Mouse (Mus musculus) hindbrain, embryonic 11.5 days (tissue): ENCODE measurements at regions not wholly inside any gene's neighbourhood (a gene's known extent, or its start where the extent isn't known, plus 50 kb on each side); places are given as distances from the start of the nearest gene placed in this dataset.

ENCODE experiments used
- ATAC-seq: fragments of 200-750 bp; cut with Nextera tagmentation; 2 replicates; pipeline ENCODE4 v1.8.0; 2017; ENCODE audit warnings: mild to moderate bottlenecking, moderate TSS enrichment, moderate library complexity; ENCODE audit not compliant: low FRiP score
- DNase-seq: peaks from one replicate; pipeline ENCODE4 v3.0.0-alpha.2; 2015; ENCODE audit warnings: low spot score
- H3K27ac ChIP-seq: fragments of 300-500 bp; sonication (generic); 2 replicates; pipeline ENCODE4 v1.5.1; 2014; ENCODE audit warnings: mild to moderate bottlenecking, low read depth, low read length
- H3K27me3 ChIP-seq: fragments of 300-500 bp; sonication (generic); 2 replicates; pipeline ENCODE4 v1.6.1; 2014; ENCODE audit warnings: mild to moderate bottlenecking, low read length, moderate library complexity, mixed read lengths; ENCODE audit not compliant: control insufficient read depth, insufficient read depth
- H3K36me3 ChIP-seq: fragments of 300-500 bp; sonication (generic); 2 replicates; pipeline ENCODE4 v1.6.1; 2014; ENCODE audit warnings: mild to moderate bottlenecking, low read length, moderate library complexity, mixed read lengths; ENCODE audit not compliant: control insufficient read depth, insufficient read depth
- H3K4me1 ChIP-seq: fragments of 300-500 bp; sonication (generic); replicated peaks from 2 replicates; pipeline ENCODE4 v1.6.1; 2014; ENCODE audit warnings: low read length, mixed read lengths; ENCODE audit not compliant: control insufficient read depth, insufficient read depth
- H3K4me2 ChIP-seq: fragments of 300-500 bp; sonication (generic); replicated peaks from 2 replicates; pipeline ENCODE4 v1.6.1; 2014; ENCODE audit warnings: mild to moderate bottlenecking, low read depth, low read length
- H3K4me3 ChIP-seq: fragments of 300-500 bp; sonication (generic); 2 replicates; pipeline ENCODE4 v1.5.1; 2014; ENCODE audit warnings: low read depth, low read length
- H3K9ac ChIP-seq: fragments of 300-500 bp; sonication (generic); 2 replicates; pipeline ENCODE4 v1.6.1; 2014; ENCODE audit warnings: low read depth, low read length
- H3K9me3 ChIP-seq: fragments of 300-500 bp; sonication (generic); 2 replicates; pipeline ENCODE4 v1.6.1; 2016; ENCODE audit warnings: low read length; ENCODE audit not compliant: control insufficient read depth
- WGBS: fragments of 180-500 bp; shearing (Covaris S2); extraction: QIAGEN DNeasy Blood & Tissue Kit; methylation state at CpG from one replicate; pipeline ENCODE4 v1.1.7; 2014; 5-methylcytosine and 5-hydroxymethylcytosine counted together

DNA sequence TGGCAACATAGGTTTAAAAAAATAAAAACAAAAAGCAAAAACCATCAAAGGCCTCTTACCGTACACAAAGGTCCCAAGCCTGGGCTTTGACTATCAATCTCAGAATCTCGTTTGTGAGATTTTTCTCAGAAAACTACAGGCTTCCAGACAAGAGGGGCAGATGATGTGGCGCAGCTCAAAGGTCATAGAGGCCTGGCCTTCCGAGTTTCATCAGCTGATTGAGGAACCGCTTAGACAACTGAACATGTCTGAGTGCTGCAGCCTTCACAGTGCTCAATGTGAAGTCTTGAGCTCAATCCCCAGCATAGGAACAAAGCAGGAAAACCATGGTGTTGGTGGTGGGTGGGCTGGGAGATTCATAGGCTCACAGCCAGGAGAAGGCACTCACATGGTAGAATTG lies 227.9 kb upstream of the Sulf2 start:
- Histone ChIP-seq H3K9ac (no peak overlapping the region), H3K4me2 (no peak overlapping the region), H3K27me3 (no peaks in the 10 kb centered on the region), H3K4me1 (peaks cover 19% of the 10 kb centered on the region), H3K27ac (no peak overlapping the region), H3K36me3 (no peaks in the 10 kb centered on the region), H3K9me3 (no peaks in the 10 kb centered on the region), H3K4me3 (no peak overlapping the region)
- WGBS: 84% methylated on average over 5 of the region's 5 CpGs
- no peak for ATAC-seq
- DNase-seq: no peak

DNA sequence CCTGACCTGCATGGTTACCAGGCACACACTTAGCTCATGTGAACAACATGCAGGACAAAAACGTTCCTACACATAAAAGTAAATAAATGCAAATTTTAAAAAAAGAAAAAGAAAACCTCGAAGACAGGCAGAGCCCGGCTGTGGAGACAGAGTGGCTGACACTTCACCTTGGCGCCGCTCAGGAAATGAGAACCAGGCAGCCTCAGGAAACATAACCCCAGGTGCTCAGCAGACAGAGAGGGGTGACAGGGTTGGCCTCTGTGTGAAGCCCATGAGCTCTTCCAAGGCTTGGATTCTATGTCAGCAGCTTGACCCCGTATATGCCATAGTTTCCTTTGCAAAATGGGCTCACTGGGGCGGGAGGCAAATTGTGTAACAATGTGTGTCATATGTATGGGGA lies 226.7 kb upstream of the Sulf2 start:
- Histone ChIP-seq H3K4me1 (peaks cover 13% of the 10 kb centered on the region), H3K4me3 (no peak overlapping the region), H3K9me3 (no peaks in the 10 kb centered on the region), H3K27ac (no peak overlapping the region), H3K9ac (no peak overlapping the region), H3K27me3 (no peaks in the 10 kb centered on the region), H3K36me3 (no peaks in the 10 kb centered on the region), H3K4me2 (no peak overlapping the region)
- ATAC-seq (no peak), DNase-seq (no peak)
- WGBS: 64% methylated on average over 7 of the region's 7 CpGs

DNA sequence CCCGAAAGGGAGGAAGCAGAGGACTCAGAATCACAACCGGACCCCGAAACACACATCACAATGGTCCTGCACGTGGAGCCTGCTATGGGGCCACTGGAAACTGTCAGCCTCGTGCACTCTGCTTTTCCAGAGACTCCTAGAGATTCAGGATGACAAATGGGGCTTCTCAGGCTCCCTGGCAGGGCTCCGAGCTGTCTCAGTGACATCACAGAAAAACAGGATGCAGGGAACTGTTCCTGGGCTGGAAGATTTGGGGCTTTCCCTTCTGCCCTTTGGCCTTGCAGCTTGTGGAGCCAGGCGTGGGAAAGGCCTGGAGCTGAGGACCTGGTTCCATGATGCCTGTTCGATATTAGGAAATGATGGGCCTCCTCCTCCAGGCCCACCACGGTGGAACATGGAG lies 225.4 kb upstream of the Sulf2 start:
- ATAC-seq (no peak), DNase-seq (no peak)
- Histone ChIP-seq H3K4me3 (no peak overlapping the region), H3K36me3 (no peaks in the 10 kb centered on the region), H3K4me2 (no peak overlapping the region), H3K9ac (no peak overlapping the region), H3K9me3 (no peaks in the 10 kb centered on the region), H3K27ac (no peak overlapping the region), H3K4me1 (peaks cover 9% of the 10 kb centered on the region), H3K27me3 (no peaks in the 10 kb centered on the region)
- 83% methylated on average over 9 of the region's 9 CpGs for WGBS

GRCm38 (mm10) chr2:166378325-166378724 lies 222.9 kb upstream of the Sulf2 start:
- H3K27ac ChIP-seq: no peak overlapping the region
- H3K4me2 ChIP-seq: no peak overlapping the region
- H3K4me1 ChIP-seq: no peaks in the 10 kb centered on the region; the same call in 1 of the 2 replicates
- no peak overlapping the region for H3K9ac ChIP-seq
- ATAC-seq (no peak), DNase-seq (no peak)
- H3K36me3 ChIP-seq: no peaks in the 10 kb centered on the region
- H3K27me3 ChIP-seq: no peaks in the 10 kb centered on the region
- H3K9me3 ChIP-seq: no peaks in the 10 kb centered on the region
- no peak overlapping the region for H3K4me3 ChIP-seq
- WGBS: 59% methylated on average over 3 of the region's 3 CpGs

DNA sequence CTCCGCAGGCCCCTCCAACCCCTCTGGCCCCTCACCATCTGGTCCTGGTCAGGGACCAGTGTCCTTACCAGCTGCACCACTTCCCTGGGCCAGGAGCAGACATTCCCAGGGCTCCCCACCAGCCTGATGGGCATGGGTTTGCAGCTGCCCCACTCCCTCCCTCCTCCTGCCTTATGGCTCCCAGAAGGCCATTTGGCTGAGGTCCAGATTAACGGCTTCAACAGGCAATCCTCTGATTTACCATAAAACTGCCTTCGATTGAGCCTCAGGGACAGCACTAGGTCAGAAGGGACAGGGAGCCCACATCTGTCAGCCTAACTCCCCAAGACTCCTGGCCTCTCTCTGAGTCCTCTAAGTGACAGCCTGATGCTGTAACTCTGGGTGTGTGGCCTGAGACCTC lies 221.9 kb upstream of the Sulf2 start:
- Histone ChIP-seq H3K36me3 (no peaks in the 10 kb centered on the region), H3K27ac (no peak overlapping the region; the same call in 1 of the 2 replicates), H3K4me3 (no peak overlapping the region), H3K4me2 (no peak overlapping the region), H3K9me3 (no peaks in the 10 kb centered on the region), H3K9ac (no peak overlapping the region), H3K27me3 (no peaks in the 10 kb centered on the region), H3K4me1 (no peaks in the 10 kb centered on the region; the same call in 1 of the 2 replicates)
- peak; percentile 77 for ATAC-seq
- WGBS: 18% methylated on average over 3 of the region's 3 CpGs
- peak; percentile 61 for DNase-seq

DNA sequence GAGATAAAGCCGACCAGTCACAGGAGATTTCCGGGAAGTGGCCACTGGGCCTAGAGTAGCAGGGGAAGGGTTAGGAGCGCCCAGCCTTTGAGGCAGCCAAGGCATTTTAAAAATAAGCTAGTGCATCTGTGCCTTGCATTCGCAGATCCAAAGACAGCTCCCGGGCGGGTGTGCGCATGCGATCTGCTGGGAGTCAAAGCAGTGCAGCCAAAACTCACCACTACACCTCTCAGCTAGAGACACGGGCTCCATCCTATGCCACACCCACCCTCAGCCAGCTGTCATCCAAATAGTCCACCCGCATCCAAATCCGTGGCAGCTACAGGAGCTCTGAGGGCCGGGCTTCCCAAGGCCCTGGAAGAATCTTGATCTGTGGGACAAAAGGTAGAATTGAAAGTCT lies 220.2 kb upstream of the Sulf2 start:
- H3K9ac ChIP-seq: no peak overlapping the region
- H3K4me1 ChIP-seq: no peaks in the 10 kb centered on the region; the same call in 1 of the 2 replicates
- no peak overlapping the region for H3K27ac ChIP-seq
- DNase-seq (no peak), ATAC-seq (no peak)
- H3K36me3 ChIP-seq: no peaks in the 10 kb centered on the region
- no peaks in the 10 kb centered on the region for H3K27me3 ChIP-seq
- H3K4me3 ChIP-seq: no peak overlapping the region
- WGBS: 91% methylated on average over 12 of the region's 12 CpGs
- no peaks in the 10 kb centered on the region for H3K9me3 ChIP-seq
- H3K4me2 ChIP-seq: no peak overlapping the region

GRCm38 (mm10) chr2:166370776-166371175 lies 215.3 kb upstream of the Sulf2 start:
- 81% methylated on average over 6 of the region's 6 CpGs for WGBS

GRCm38 (mm10) chr2:166361645-166362044 lies 206.2 kb upstream of the Sulf2 start:
- DNase-seq: no peak
- Histone ChIP-seq H3K4me1 (peaks cover 2% of the 10 kb centered on the region; the same call in 1 of the 2 replicates), H3K4me2 (no peak overlapping the region), H3K9me3 (no peaks in the 10 kb centered on the region), H3K36me3 (no peaks in the 10 kb centered on the region), H3K4me3 (no peak overlapping the region), H3K9ac (no peak overlapping the region), H3K27ac (no peak overlapping the region), H3K27me3 (no peaks in the 10 kb centered on the region)
- ATAC-seq: no peak
- 87% methylated on average over 6 of the region's 6 CpGs for WGBS

More at GRCm38 (mm10) chr2:166370776-166371175, 215.3 kb upstream of the Sulf2 start:
- H3K4me3 ChIP-seq: no peak overlapping the region
- no peak overlapping the region for H3K4me2 ChIP-seq
- DNase-seq (no peak), ATAC-seq (no peak)
- H3K9me3 ChIP-seq: 0 out of 2 replicates have a peak, but pooled peaks cover 2% of the 10 kb centered on the region
- no peak overlapping the region for H3K9ac ChIP-seq
- H3K36me3 ChIP-seq: no peaks in the 10 kb centered on the region
- H3K27ac ChIP-seq: no peak overlapping the region
- H3K4me1 ChIP-seq: no peaks in the 10 kb centered on the region
- H3K27me3 ChIP-seq: no peaks in the 10 kb centered on the region

DNA sequence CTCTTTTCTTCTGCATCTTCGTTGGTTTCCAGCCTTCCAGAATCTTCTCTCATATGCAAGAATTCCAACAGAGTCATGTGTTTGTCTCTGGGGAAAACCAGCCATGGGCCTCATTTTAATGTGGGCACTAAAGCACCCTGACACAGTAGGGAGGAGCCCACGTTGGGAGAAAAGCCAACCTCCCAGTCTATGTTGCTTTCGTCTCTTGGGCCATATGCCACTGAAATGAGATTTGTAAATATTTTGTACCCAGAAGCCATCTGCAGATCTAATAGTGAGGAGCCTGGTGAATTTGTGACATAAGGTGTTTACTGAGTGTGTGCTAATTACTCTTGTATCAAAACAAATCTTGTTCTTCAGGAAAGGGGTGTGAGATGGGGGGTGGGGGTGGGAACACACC lies 205.3 kb upstream of the Sulf2 start:
- H3K4me3 ChIP-seq: no peak overlapping the region
- ATAC-seq: no peak
- H3K9ac ChIP-seq: no peak overlapping the region
- H3K4me2 ChIP-seq: no peak overlapping the region
- DNase-seq: no peak
- H3K4me1 ChIP-seq: peaks cover 2% of the 10 kb centered on the region; the same call in 1 of the 2 replicates
- 86% methylated on average over 3 of the region's 3 CpGs for WGBS
- no peaks in the 10 kb centered on the region for H3K27me3 ChIP-seq
- no peaks in the 10 kb centered on the region for H3K36me3 ChIP-seq
- no peaks in the 10 kb centered on the region for H3K9me3 ChIP-seq
- no peak overlapping the region for H3K27ac ChIP-seq
